Mouse (Mus musculus) MEL (cell line): Measurements from ENCODE around the gene Dab2. TPM values are rescaled to one million over a fixed set of nuclear protein-coding genes. Genes with fewer than 3 reads are reported as not detected.

Experiments used
- DNase-seq: peaks from one replicate; pipeline ENCODE4 v3.0.0; 2011; ENCODE audit warnings: low read depth, low spot score
- H3K27ac ChIP-seq: 2 replicates; pipeline ENCODE4 v1.5.1; 2012; ENCODE audit warnings: low read depth, mild to moderate bottlenecking, control low read depth, low read length, moderate library complexity; ENCODE audit not compliant: control insufficient read depth
- H3K27me3 ChIP-seq, 2 experiments: fragments of 150-350 bp in 1 of 2; sonication (generic) in 1 of 2; 2 replicates each; pipeline ENCODE4 v1.6.1; 2012; ENCODE audit warnings: low read length in 2 of 2, mild to moderate bottlenecking in 2 of 2, improper control_type of control experiment in 1 of 2, moderate library complexity in 1 of 2; ENCODE audit not compliant: insufficient read depth in 2 of 2, control insufficient read depth in 1 of 2
- H3K36me3 ChIP-seq, 2 experiments: 2 replicates each; pipeline ENCODE4 v1.6.1; 2012 to 2014; ENCODE audit warnings: low read length in 2 of 2, improper control_type of control experiment in 1 of 2, inconsistent platforms in 1 of 2, mild to moderate bottlenecking in 1 of 2; ENCODE audit not compliant: insufficient read depth in 2 of 2, control insufficient read depth in 1 of 2
- H3K4me1 ChIP-seq, 2 experiments: fragments of 150-350 bp in 1 of 2; sonication (generic) in 1 of 2; 2 replicates each; pipeline ENCODE4 v1.6.1; 2012; ENCODE audit warnings: low read length in 2 of 2, improper control_type of control experiment in 1 of 2, mild to moderate bottlenecking in 1 of 2; ENCODE audit not compliant: insufficient read depth in 2 of 2, control insufficient read depth in 1 of 2
- H3K4me3 ChIP-seq, 2 experiments: fragments of 150-350 bp in 1 of 2; sonication (generic) in 1 of 2; 2 replicates each; pipeline ENCODE4 v1.5.1; 2012; ENCODE audit warnings: low read depth in 2 of 2, low read length in 2 of 2, mild to moderate bottlenecking in 2 of 2, moderate library complexity in 2 of 2, control low read depth in 1 of 2, improper control_type of control experiment in 1 of 2; ENCODE audit not compliant: control insufficient read depth in 1 of 2, insufficient read depth in 1 of 2
- H3K79me2 ChIP-seq: 2 replicates; pipeline ENCODE4 v1.6.1; 2012; ENCODE audit warnings: mild to moderate bottlenecking, low read length, moderate library complexity; ENCODE audit not compliant: control insufficient read depth, poor library complexity, insufficient read depth
- H3K9ac ChIP-seq: 2 replicates; pipeline ENCODE4 v1.6.1; 2012; ENCODE audit warnings: low read depth, mild to moderate bottlenecking, control low read depth, low read length, moderate library complexity; ENCODE audit not compliant: control insufficient read depth, poor library complexity, severe bottlenecking
- H3K9me3 ChIP-seq: fragments of 150-350 bp; sonication (generic); replicated peaks from 2 replicates; pipeline ENCODE4 v1.6.1; 2012; ENCODE audit warnings: mild to moderate bottlenecking, low read length, improper control_type of control experiment, moderate library complexity; ENCODE audit not compliant: insufficient read depth
- CHD1 ChIP-seq: IDR thresholded peaks from 2 replicates; pipeline ENCODE4 v1.6.1; 2012; ENCODE audit warnings: low read depth, mild to moderate bottlenecking, inconsistent platforms, low read length, improper control_type of control experiment
- CHD2 ChIP-seq: IDR thresholded peaks from 2 replicates; pipeline ENCODE4 v1.6.1; 2011; ENCODE audit warnings: low read length, improper control_type of control experiment
- CTCF ChIP-seq, 3 experiments: IDR thresholded peaks in 2 of 3; conservative IDR thresholded peaks in 1 of 3; 2 replicates each; pipeline ENCODE4 v1.5.1; 2011 to 2012; ENCODE audit warnings: low read length in 3 of 3, low read depth in 2 of 3, mild to moderate bottlenecking in 2 of 3, improper control_type of control experiment in 1 of 3, inconsistent platforms in 1 of 3, mixed read lengths in 1 of 3, moderate library complexity in 1 of 3; ENCODE audit not compliant: control insufficient read depth in 1 of 3, insufficient read depth in 1 of 3, poor library complexity in 1 of 3, severe bottlenecking in 1 of 3
- E2F4 ChIP-seq: IDR thresholded peaks from 2 replicates; pipeline ENCODE4 v1.6.1; 2011; ENCODE audit warnings: low read depth, low read length, improper control_type of control experiment, borderline replicate concordance
- EP300 ChIP-seq, 2 experiments: IDR thresholded peaks; 2 replicates each; pipeline ENCODE4 v1.6.1; 2011; ENCODE audit warnings: improper control_type of control experiment in 2 of 2, low read length in 2 of 2, low read depth in 1 of 2, mild to moderate bottlenecking in 1 of 2
- ETS1 ChIP-seq: IDR thresholded peaks from 2 replicates; pipeline ENCODE4 v1.6.1; 2012; ENCODE audit warnings: low read depth, mild to moderate bottlenecking, inconsistent platforms, low read length, improper control_type of control experiment, moderate library complexity
- GATA1 ChIP-seq: IDR thresholded peaks from 2 replicates; pipeline ENCODE4 v1.6.1; 2011; ENCODE audit warnings: low read depth, low read length, improper control_type of control experiment
- JUND ChIP-seq: IDR thresholded peaks from 2 replicates; pipeline ENCODE4 v1.6.1; 2011; ENCODE audit warnings: low read depth, mild to moderate bottlenecking, improper control_type of control experiment, low read length
- MAFK ChIP-seq: IDR thresholded peaks from 2 replicates; pipeline ENCODE4 v1.6.1; 2011; ENCODE audit warnings: low read depth, mild to moderate bottlenecking, low read length, improper control_type of control experiment, borderline replicate concordance
- MAX ChIP-seq: IDR thresholded peaks from 2 replicates; pipeline ENCODE4 v1.6.1; 2011; ENCODE audit warnings: low read length, improper control_type of control experiment
- MEF2A ChIP-seq: IDR thresholded peaks from 2 replicates; pipeline ENCODE4 v1.6.1; 2014; ENCODE audit warnings: low read depth, mild to moderate bottlenecking, inconsistent platforms, low read length, improper control_type of control experiment; ENCODE audit not compliant: poor library complexity, insufficient replicate concordance, severe bottlenecking; ENCODE audit errors: extremely low read depth
- NELFE ChIP-seq: IDR thresholded peaks from 2 replicates; pipeline ENCODE4 v1.6.1; 2011; ENCODE audit warnings: low read depth, low read length, improper control_type of control experiment
- POLR2AphosphoS2 ChIP-seq: IDR thresholded peaks from 2 replicates; pipeline ENCODE4 v1.6.1; 2011; ENCODE audit warnings: low read length, improper control_type of control experiment
- SIN3A ChIP-seq: IDR thresholded peaks from 2 replicates; pipeline ENCODE4 v1.6.1; 2012; ENCODE audit warnings: low read length, improper control_type of control experiment, inconsistent platforms
- SMC3 ChIP-seq: IDR thresholded peaks from 2 replicates; pipeline ENCODE4 v1.6.1; 2011; ENCODE audit warnings: low read depth, low read length, improper control_type of control experiment
- TBP ChIP-seq: IDR thresholded peaks from 2 replicates; pipeline ENCODE4 v1.8.0; 2011; ENCODE audit warnings: low read depth, low read length, improper control_type of control experiment
- USF1 ChIP-seq: IDR thresholded peaks from 2 replicates; pipeline ENCODE4 v1.6.1; 2014; ENCODE audit warnings: low read depth, mild to moderate bottlenecking, inconsistent platforms, low read length, improper control_type of control experiment, moderate library complexity
- ZKSCAN1 ChIP-seq: IDR thresholded peaks from 2 replicates; pipeline ENCODE4 v1.6.1; 2012; ENCODE audit warnings: low read depth, mild to moderate bottlenecking, inconsistent platforms, low read length, improper control_type of control experiment, moderate library complexity
- ZNF384 ChIP-seq: IDR thresholded peaks from 2 replicates; pipeline ENCODE4 v1.6.1; 2012; ENCODE audit warnings: low read depth, mild to moderate bottlenecking, inconsistent platforms, low read length, improper control_type of control experiment
- polyA plus RNA-seq, 2 experiments: library from polyadenylated mRNA; stranded (reverse) in 1 of 2; unstranded in 1 of 2; fragments of >175 nt in 1 of 2; fragments of >200 nt in 1 of 2; gene quantifications; 2 replicates each; pipeline versions ENCODE4 v1.2.1 to v1.2.4; 2012; ENCODE audit warnings: low replicate concordance in 2 of 2, low read depth in 1 of 2; ENCODE audit not compliant: insufficient read length in 2 of 2, insufficient read depth in 1 of 2, missing spikeins in 1 of 2
- total RNA-seq: library from RNA; depleted of rRNA; stranded (reverse); fragments of 300-350 nt; gene quantifications from 2 replicates; pipeline ENCODE4 v1.2.3, GENCODE M21; 2012

The Dab2 gene
- total and polyA plus RNA-seq, 3 experiments: not detected

DNA sequence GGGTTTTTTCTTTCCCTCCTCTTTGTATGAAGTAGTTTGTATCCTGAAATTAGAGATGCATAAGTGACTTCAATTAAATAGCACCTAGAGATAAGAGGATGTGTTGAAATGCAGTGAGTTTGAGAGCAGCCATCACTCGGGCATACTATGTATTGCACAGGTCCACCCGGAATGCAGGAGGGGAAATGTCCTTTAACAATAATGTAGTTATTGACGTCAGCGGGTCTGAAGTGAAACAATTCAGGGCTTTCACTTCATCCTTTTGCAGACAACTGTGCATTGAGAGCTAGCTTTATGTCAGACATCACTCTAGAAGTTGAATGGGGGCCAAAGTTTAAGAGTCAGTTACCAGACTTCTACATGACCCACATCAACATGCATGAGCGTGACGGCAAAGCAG is 40.8 kb downstream of the Dab2 start:
- no peak overlapping the region for H3K4me3 ChIP-seq
- H3K27me3 ChIP-seq: peaks cover 1 to 5% of the 10 kb centered on the region in 2 experiments; a peak in 2 of 4 replicates
- H3K9ac ChIP-seq: no peak overlapping the region
- no peaks in the 10 kb centered on the region for H3K36me3 ChIP-seq
- no peaks in the 10 kb centered on the region for H3K79me2 ChIP-seq
- H3K4me1 ChIP-seq: no peaks in the 10 kb centered on the region
- no peaks in the 10 kb centered on the region for H3K9me3 ChIP-seq
- DNase-seq: no peak
- TF ChIP-seq ZNF384 (no peak), GATA1 (no peak), POLR2AphosphoS2 (no peak), USF1 (no peak), TBP (no peak), ZKSCAN1 (no peak), CHD2 (no peak), MAX (no peak), NELFE (no peak), JUND (no peak), MEF2A (no peak), SMC3 (no peak), SIN3A (no peak), CHD1 (no peak), ETS1 (no peak)
- H3K27ac ChIP-seq: no peak overlapping the region

DNA sequence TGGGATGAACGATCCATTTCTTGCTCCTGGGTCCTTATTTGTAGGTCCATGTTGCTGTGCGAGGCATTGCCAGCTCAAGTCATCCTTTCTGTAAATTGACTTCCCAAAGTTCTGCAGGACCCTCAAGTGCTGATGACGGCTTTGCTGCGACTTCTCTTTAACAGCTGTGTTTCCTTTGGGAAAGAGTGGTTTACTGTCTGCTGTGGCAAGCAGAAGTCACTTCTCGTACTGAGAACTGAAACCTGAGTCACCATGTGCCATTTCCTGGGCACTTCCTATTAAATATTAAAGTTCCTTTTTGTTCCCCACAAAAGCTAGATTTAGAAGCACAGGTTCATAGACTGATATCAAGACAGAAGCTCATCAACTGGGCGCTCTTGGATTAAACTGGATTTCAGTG is 41.8 kb downstream of the Dab2 start:
- Histone ChIP-seq H3K36me3 (no peaks in the 10 kb centered on the region), H3K4me3 (no peak overlapping the region), H3K4me1 (no peaks in the 10 kb centered on the region), H3K9ac (no peak overlapping the region), H3K9me3 (no peaks in the 10 kb centered on the region), H3K79me2 (no peaks in the 10 kb centered on the region), H3K27ac (no peak overlapping the region), H3K27me3 (peaks cover 3 to 5% of the 10 kb centered on the region in 2 experiments; a peak in 2 of 4 replicates)
- TF ChIP-seq MAFK (no peak), EP300 (IDR thresholded peaks at IDR 0.05; ENCODE audit: low read depth in 1 of 2, low read length in 2 of 2) (no peak), GATA1 (no peak), CHD2 (no peak), E2F4 (no peak), CTCF (IDR thresholded peaks at IDR 0.05 in 2 of 3, conservative IDR thresholded peaks at IDR 0.05 in 1 of 3; ENCODE audit: control insufficient read depth in 1 of 3, insufficient read depth in 1 of 3, low read depth in 2 of 3, low read length in 3 of 3, poor library complexity in 1 of 3, severe bottlenecking in 1 of 3) (no peak)
- DNase-seq: no peak
